Mouse (Mus musculus) midbrain, embryonic 15.5 days (tissue): Measurements from ENCODE around the gene Fermt1. TPM values are rescaled to one million over a fixed set of nuclear protein-coding genes. Genes with fewer than 3 reads are reported as not detected.

Experiments used
- ATAC-seq: fragments of 200-750 bp; cut with Nextera tagmentation; replicated peaks from 2 replicates; pipeline ENCODE4 v1.8.0; 2017; ENCODE audit warnings: moderate TSS enrichment
- H3K27ac ChIP-seq: fragments of 300-500 bp; sonication (generic); 2 replicates; pipeline ENCODE4 v1.5.1; 2015; ENCODE audit warnings: mild to moderate bottlenecking, inconsistent platforms
- H3K27me3 ChIP-seq: fragments of 300-500 bp; sonication (generic); replicated peaks from 2 replicates; pipeline ENCODE4 v1.6.1; 2015; ENCODE audit warnings: inconsistent platforms
- H3K36me3 ChIP-seq: fragments of 300-500 bp; sonication (generic); replicated peaks from 2 replicates; pipeline ENCODE4 v1.6.1; 2015; ENCODE audit warnings: inconsistent platforms
- H3K4me1 ChIP-seq: fragments of 300-500 bp; sonication (generic); 2 replicates; pipeline ENCODE4 v1.6.1; 2015; ENCODE audit warnings: inconsistent platforms
- H3K4me2 ChIP-seq: fragments of 300-500 bp; sonication (generic); 2 replicates; pipeline ENCODE4 v1.6.1; 2015; ENCODE audit warnings: inconsistent platforms, mild to moderate bottlenecking, moderate library complexity
- H3K4me3 ChIP-seq: fragments of 300-500 bp; sonication (generic); 2 replicates; pipeline ENCODE4 v1.5.1; 2015; ENCODE audit warnings: mild to moderate bottlenecking, inconsistent platforms
- H3K9ac ChIP-seq: fragments of 300-500 bp; sonication (generic); 2 replicates; pipeline ENCODE4 v1.6.1; 2015; ENCODE audit warnings: mild to moderate bottlenecking, inconsistent platforms
- H3K9me3 ChIP-seq: fragments of 300-500 bp; sonication (generic); 2 replicates; pipeline ENCODE4 v1.6.1; 2016; ENCODE audit warnings: inconsistent platforms
- WGBS: fragments of 180-500 bp; shearing (Covaris S2); methylation state at CpG from one replicate; pipeline ENCODE4 v1.1.7; 2015; ENCODE audit warnings: mixed read lengths; 5-methylcytosine and 5-hydroxymethylcytosine counted together
- polyA plus RNA-seq: library from polyadenylated mRNA; unstranded; fragments of >200 nt; fragmentation: Nextera tagmentation; extraction: Ambion mirVana; gene quantifications from 2 replicates; pipeline ENCODE4 v1.2.1, GENCODE M21; 2015

Fermt1 gene
- polyA plus RNA-seq, 1 experiment from 2014 or later, result not detected

- WGBS, result 85% methylated on average over 10 of the region's 10 CpGs
- Histone ChIP-seq H3K36me3 (no peaks in the 10 kb centered on the region), H3K4me3 (no peak overlapping the region), H3K9me3 (no peaks in the 10 kb centered on the region), H3K27ac (no peak overlapping the region), H3K4me2 (no peak overlapping the region), H3K4me1 (peaks cover 1% of the 10 kb centered on the region; the same call in 1 of the 2 replicates), H3K27me3 (peaks cover 13% of the 10 kb centered on the region; the same call in 1 of the 2 replicates), H3K9ac (no peak overlapping the region)
- no peak for ATAC-seq
Measured at GRCm38 (mm10) chr2:132873657-132874326, 71.9 kb downstream of the Fermt1 start.

- WGBS, result 78% methylated on average over 3 of the region's 3 CpGs
- ATAC-seq, result no peak
- Histone ChIP-seq H3K9me3 (no peaks in the 10 kb centered on the region), H3K27me3 (no peaks in the 10 kb centered on the region), H3K4me2 (no peak overlapping the region), H3K9ac (no peak overlapping the region), H3K4me3 (no peak overlapping the region), H3K36me3 (no peaks in the 10 kb centered on the region), H3K27ac (no peak overlapping the region), H3K4me1 (no peaks in the 10 kb centered on the region)
Measured at GRCm38 (mm10) chr2:132871663-132872062, 74.0 kb downstream of the Fermt1 start.

GRCm38 (mm10) chr2:132870286-132870685, 75.4 kb downstream of the Fermt1 start:
- H3K27ac ChIP-seq, result no peak overlapping the region
- 0 out of 2 replicates have a peak, but pooled peaks cover 3% of the 10 kb centered on the region for H3K36me3 ChIP-seq
- H3K4me2 ChIP-seq, result no peak overlapping the region
- 85% methylated on average over 4 of the region's 4 CpGs for WGBS
- no peaks in the 10 kb centered on the region for H3K9me3 ChIP-seq
- H3K4me1 ChIP-seq, result no peaks in the 10 kb centered on the region
- no peaks in the 10 kb centered on the region for H3K27me3 ChIP-seq
- no peak overlapping the region for H3K9ac ChIP-seq
- H3K4me3 ChIP-seq, result no peak overlapping the region
- ATAC-seq, result no peak

GRCm38 (mm10) chr2:132869682-132870081, 76.0 kb downstream of the Fermt1 start:
- H3K27me3 ChIP-seq, result no peaks in the 10 kb centered on the region
- H3K27ac ChIP-seq, result no peak overlapping the region
- 0 out of 2 replicates have a peak, but pooled peaks cover 3% of the 10 kb centered on the region for H3K36me3 ChIP-seq
- H3K9me3 ChIP-seq, result no peaks in the 10 kb centered on the region
- 95% methylated on average over 5 of the region's 5 CpGs for WGBS
- H3K9ac ChIP-seq, result no peak overlapping the region
- H3K4me1 ChIP-seq, result no peaks in the 10 kb centered on the region
- H3K4me2 ChIP-seq, result no peak overlapping the region
- H3K4me3 ChIP-seq, result no peak overlapping the region
- ATAC-seq, result 0 out of 2 replicates have a peak, but pooled peaks have one; percentile 14

GRCm38 (mm10) chr2:132867521-132867920, 78.2 kb downstream of the Fermt1 start:
- no peaks in the 10 kb centered on the region for H3K27me3 ChIP-seq
- no peaks in the 10 kb centered on the region for H3K4me1 ChIP-seq
- no peak overlapping the region for H3K9ac ChIP-seq
- WGBS, result 87% methylated on average over 5 of the region's 5 CpGs
- no peak overlapping the region for H3K4me3 ChIP-seq
- ATAC-seq, result no peak
- no peaks in the 10 kb centered on the region for H3K9me3 ChIP-seq
- H3K4me2 ChIP-seq, result no peak overlapping the region
- H3K27ac ChIP-seq, result no peak overlapping the region
- H3K36me3 ChIP-seq, result 0 out of 2 replicates have a peak, but pooled peaks cover 7% of the 10 kb centered on the region

- Histone ChIP-seq H3K4me1 (no peaks in the 10 kb centered on the region), H3K9me3 (no peaks in the 10 kb centered on the region), H3K4me3 (no peak overlapping the region), H3K4me2 (no peak overlapping the region), H3K27ac (no peak overlapping the region), H3K36me3 (0 out of 2 replicates have a peak, but pooled peaks cover 7% of the 10 kb centered on the region), H3K27me3 (no peaks in the 10 kb centered on the region), H3K9ac (no peak overlapping the region)
- 98% methylated on average over 2 of the region's 2 CpGs for WGBS
- no peak for ATAC-seq
Measured at GRCm38 (mm10) chr2:132863325-132863724, 82.4 kb downstream of the Fermt1 start.

GRCm38 (mm10) chr2:132861456-132861855, 84.2 kb downstream of the Fermt1 start:
- WGBS, result 98% methylated on average over 2 of the region's 2 CpGs
- Histone ChIP-seq H3K4me1 (no peaks in the 10 kb centered on the region), H3K9ac (no peak overlapping the region), H3K27ac (no peak overlapping the region), H3K36me3 (0 out of 2 replicates have a peak, but pooled peaks cover 7% of the 10 kb centered on the region), H3K27me3 (no peaks in the 10 kb centered on the region), H3K4me3 (no peak overlapping the region), H3K9me3 (no peaks in the 10 kb centered on the region), H3K4me2 (no peak overlapping the region)
- ATAC-seq, result no peak

GRCm38 (mm10) chr2:132860435-132860834, 85.3 kb downstream of the Fermt1 start:
- no peak for ATAC-seq
- H3K4me3 ChIP-seq, result no peak overlapping the region
- no peak overlapping the region for H3K4me2 ChIP-seq
- H3K4me1 ChIP-seq, result no peaks in the 10 kb centered on the region
- no peaks in the 10 kb centered on the region for H3K27me3 ChIP-seq
- no peaks in the 10 kb centered on the region for H3K9me3 ChIP-seq
- 0 out of 2 replicates have a peak, but pooled peaks cover 4% of the 10 kb centered on the region for H3K36me3 ChIP-seq
- no peak overlapping the region for H3K27ac ChIP-seq
- H3K9ac ChIP-seq, result no peak overlapping the region

- Histone ChIP-seq H3K4me3 (no peak overlapping the region), H3K9me3 (no peaks in the 10 kb centered on the region), H3K27me3 (no peaks in the 10 kb centered on the region), H3K9ac (no peak overlapping the region), H3K27ac (no peak overlapping the region), H3K4me2 (no peak overlapping the region), H3K4me1 (no peaks in the 10 kb centered on the region), H3K36me3 (peaks cover 3% of the 10 kb centered on the region; the same call in 1 of the 2 replicates)
- 83% methylated on average over 5 of the region's 5 CpGs for WGBS
- no peak for ATAC-seq
Measured at GRCm38 (mm10) chr2:132856333-132856732, 89.4 kb downstream of the Fermt1 start.

Other genes starting within 250 kb of the Fermt1 start
- gene Chgb, start 164.6 kb downstream of the Fermt1 start, polyA plus RNA-seq, result 87.9 and 97.5 TPM in 2 replicates
- 17.8 and 21.8 TPM in 2 replicates for gene Trmt6, start 129.9 kb downstream of the Fermt1 start, polyA plus RNA-seq
- 5.2 and 5.5 TPM in 2 replicates for gene Mcm8, start 129.8 kb downstream of the Fermt1 start, polyA plus RNA-seq
- 14.7 and 18.0 TPM in 2 replicates for gene Crls1, start 99.2 kb downstream of the Fermt1 start, polyA plus RNA-seq
- gene Lrrn4, start 65.0 kb downstream of the Fermt1 start, polyA plus RNA-seq, result 0.40 and 0.46 TPM in 2 replicates